Mouse (Mus musculus): ENCODE data around the gene Mxi1. TPM values are rescaled to one million over a fixed set of nuclear protein-coding genes. Genes with fewer than 3 reads are reported as not detected.

Gene Mxi1
- total and polyA plus RNA-seq, 3 experiments: 10.6 to 19.9 (median 18.9) TPM

GRCm38 (mm10) chr19:53392781-53393343, 82.5 kb downstream of the Mxi1 start:
- in situ Hi-C loops (cut with MboI; ENCODE audit: low pct_ligation_motif_present, low pct_unique_long_range_greater_than_20kb, low sequenced_read_pairs): loop anchor here (10.0 to 25.0 kb wide), 2 partner anchors 192 to 369 kb away; partner anchors contain the start of gene Nutf2-ps1
- H3K4me1 ChIP-seq (ENCODE audit: control insufficient read depth in 1 of 2, insufficient read depth in 2 of 2): peaks cover 18 to 56% of the 10 kb centered on the region in 2 experiments

GRCm38 (mm10) chr19:53393646-53394045, 83.3 kb downstream of the Mxi1 start:
- no peak for TF ChIP-seq USF2 (conservative IDR thresholded peaks at IDR 0.05; ENCODE audit: low read depth, low read length)
- TF ChIP-seq RAD21 (IDR thresholded peaks at IDR 0.05; ENCODE audit: low read depth, low read length): no peak
- no peak for TF ChIP-seq GABPA (IDR thresholded peaks at IDR 0.05; ENCODE audit: insufficient replicate concordance, low read depth, low read length)
- no peaks in the 10 kb centered on the region for H3K27me3 ChIP-seq (replicated peaks)
- dilution Hi-C loops (cut with MboI; ENCODE audit: extremely low pct_ligation_motif_present, extremely low pct_unique_long_range_greater_than_20kb, low sequenced_read_pairs) (no loop called here), in situ Hi-C loops (cut with MboI; ENCODE audit: low pct_ligation_motif_present, low pct_unique_long_range_greater_than_20kb, low sequenced_read_pairs) (loop anchor here (10.0 to 25.0 kb wide), 2 partner anchors 191 to 369 kb away; partner anchors contain the start of gene Nutf2-ps1)
- H3K36me3 ChIP-seq (replicated peaks in 1 of 2; ENCODE audit: control insufficient read depth in 1 of 2, insufficient read depth in 1 of 2, low read length in 1 of 2): peaks cover 4 to 5% of the 10 kb centered on the region in 2 experiments
- H3K4me3 ChIP-seq (replicated peaks in 1 of 3; ENCODE audit: low read depth in 2 of 3, low read length in 2 of 3, poor library complexity in 1 of 3): peak overlapping the region in 1 of 3 experiments; percentile 10
- no peaks in the 10 kb centered on the region for H3K9me3 ChIP-seq (replicated peaks; ENCODE audit: low read length)
- no peak overlapping the region for H3K9ac ChIP-seq (ENCODE audit: insufficient read depth, low read depth)
- no peak for DNase-seq (ENCODE audit: extremely low read depth)
- H3K27ac ChIP-seq (ENCODE audit: insufficient read depth, low read depth): no peak overlapping the region; the same call in 1 of the 2 replicates
- H3K79me2 ChIP-seq (replicated peaks; ENCODE audit: control insufficient read depth, extremely low read depth, insufficient read depth, poor library complexity, severe bottlenecking): peaks cover 17% of the 10 kb centered on the region
- peaks cover 20 to 56% of the 10 kb centered on the region in 2 experiments for H3K4me1 ChIP-seq (ENCODE audit: control insufficient read depth in 1 of 2, insufficient read depth in 2 of 2)
- H3K4me2 ChIP-seq (ENCODE audit: insufficient read depth, low read depth, poor library complexity, severe bottlenecking): no peak overlapping the region

More at GRCm38 (mm10) chr19:53392781-53393343, 82.5 kb downstream of the Mxi1 start:
- Histone ChIP-seq H3K4me2 (ENCODE audit: insufficient read depth, low read depth, poor library complexity, severe bottlenecking) (0 out of 2 replicates have a peak overlapping the region, but pooled peaks have one; percentile 16), H3K9ac (ENCODE audit: insufficient read depth, low read depth) (peak overlapping the region; percentile 98), H3K9me3 (replicated peaks; ENCODE audit: low read length) (no peaks in the 10 kb centered on the region), H3K27ac (ENCODE audit: insufficient read depth, low read depth) (peak overlapping the region; percentile 81), H3K27me3 (replicated peaks) (no peaks in the 10 kb centered on the region), H3K36me3 (replicated peaks in 1 of 2; ENCODE audit: control insufficient read depth in 1 of 2, insufficient read depth in 1 of 2, low read length in 1 of 2) (peaks cover 10 to 12% of the 10 kb centered on the region in 2 experiments), H3K79me2 (replicated peaks; ENCODE audit: control insufficient read depth, extremely low read depth, insufficient read depth, poor library complexity, severe bottlenecking) (peaks cover 24% of the 10 kb centered on the region), H3K4me3 (replicated peaks in 1 of 3; ENCODE audit: low read depth in 2 of 3, low read length in 2 of 3, poor library complexity in 1 of 3) (peak overlapping the region in 1 of 3 experiments; percentile 22)
- dilution Hi-C loops (cut with MboI; ENCODE audit: extremely low pct_ligation_motif_present, extremely low pct_unique_long_range_greater_than_20kb, low sequenced_read_pairs): no loop called here
- peak; percentile 86 for DNase-seq (ENCODE audit: extremely low read depth)
- TF ChIP-seq MXI1 (IDR thresholded peaks at IDR 0.05; ENCODE audit: low read depth, low read length): peak; percentile 76
- no peak for TF ChIP-seq CHD1 (IDR thresholded peaks at IDR 0.05; ENCODE audit: low read depth, low read length)
- 0 out of 2 replicates have a peak, but pooled peaks have one; percentile 28 for TF ChIP-seq TBP (conservative IDR thresholded peaks at IDR 0.05; ENCODE audit: low read depth, low read length)
- peak; percentile 39 for TF ChIP-seq USF1 (IDR thresholded peaks at IDR 0.05; ENCODE audit: low read depth, low read length)
- TF ChIP-seq MAX (IDR thresholded peaks at IDR 0.05; ENCODE audit: low read length): peak; percentile 87
- no peak; the same call in 1 of the 2 replicates for TF ChIP-seq NELFE (IDR thresholded peaks at IDR 0.05; ENCODE audit: low read depth, low read length)
- peak; percentile 40 for TF ChIP-seq POLR2A (IDR thresholded peaks at IDR 0.05; ENCODE audit: low read depth, low read length)
- TF ChIP-seq BHLHE40 (IDR thresholded peaks at IDR 0.05; ENCODE audit: low read depth, low read length): peak; percentile 53
- peak; percentile 76; the same call in 1 of the 2 replicates for TF ChIP-seq MYC (IDR thresholded peaks at IDR 0.05; ENCODE audit: low read depth, low read length)
- no peak for TF ChIP-seq JUN (IDR thresholded peaks at IDR 0.05; ENCODE audit: insufficient read depth, low read depth, low read length)
- TF ChIP-seq SMC3 (IDR thresholded peaks at IDR 0.05; ENCODE audit: low read depth, low read length): no peak

All from CH12.LX (cell line).